Mouse (Mus musculus) mouse embryonic stem cell (cell line): ENCODE data around the gene Usmg5.

Experiments
- in situ Hi-C, 2 experiments: fragments of 300-500 bp; cut with MboI; formaldehyde crosslinking; loops; 1 replicate in 1 of 2; 3 replicates in 1 of 2; pipeline ENCODE4 v1.14.3; 2019 to 2020; ENCODE audit warnings: low sequenced_read_pairs in 2 of 2, low pct_unique_long_range_greater_than_20kb in 1 of 2, mixed read lengths in 1 of 2; ENCODE audit not compliant: unreplicated experiment in 1 of 2

Usmg5 gene

GRCm38 (mm10) chr19:47067924-47068611 is 22.4 kb downstream of the Usmg5 start:
- in situ Hi-C loops, result no loop called here

- in situ Hi-C loops, result no loop called here
Measured at GRCm38 (mm10) chr19:47067096-47067882, 23.2 kb downstream of the Usmg5 start, which contains the start of gene Taf5. Taf5 (plus strand) TSS chr19:47067746.

GRCm38 (mm10) chr19:47065860-47066259 is 24.6 kb downstream of the Usmg5 start:
- in situ Hi-C loops, result no loop called here

GRCm38 (mm10) chr19:47057684-47058083 is 32.8 kb downstream of the Usmg5 start:
- in situ Hi-C loops, result no loop called here

- in situ Hi-C loops, result no loop called here
Measured at GRCm38 (mm10) chr19:47053471-47053870, 37.0 kb downstream of the Usmg5 start.

GRCm38 (mm10) chr19:47052927-47053326 is 37.5 kb downstream of the Usmg5 start:
- in situ Hi-C loops, result no loop called here

- in situ Hi-C loops, result no loop called here
Measured at GRCm38 (mm10) chr19:47050271-47051032, 40.0 kb downstream of the Usmg5 start, which contains the start of gene Pcgf6. Pcgf6 (minus strand) TSS chr19:47050906.

GRCm38 (mm10) chr19:47049840-47050239 is 40.6 kb downstream of the Usmg5 start:
- in situ Hi-C loops, result no loop called here

- in situ Hi-C loops, result no loop called here
Measured at GRCm38 (mm10) chr19:47049061-47049460, 41.4 kb downstream of the Usmg5 start.

GRCm38 (mm10) chr19:47047236-47047833 is 43.1 kb downstream of the Usmg5 start:
- in situ Hi-C loops, result no loop called here

- in situ Hi-C loops, result no loop called here
Measured at GRCm38 (mm10) chr19:47046343-47046742, 44.1 kb downstream of the Usmg5 start.

- in situ Hi-C loops, result no loop called here
Measured at GRCm38 (mm10) chr19:47043608-47044007, 46.8 kb downstream of the Usmg5 start.

- in situ Hi-C loops, result no loop called here
Measured at GRCm38 (mm10) chr19:47040720-47041473, 49.5 kb downstream of the Usmg5 start.

GRCm38 (mm10) chr19:47036596-47036995 is 53.9 kb downstream of the Usmg5 start:
- in situ Hi-C loops, result no loop called here

- in situ Hi-C loops, result no loop called here
Measured at GRCm38 (mm10) chr19:47034916-47035315, 55.5 kb downstream of the Usmg5 start.
